Mouse (Mus musculus) heart, embryonic 11.5 days (tissue): ENCODE results near the gene Tirap. TPM values are rescaled to one million over a fixed set of nuclear protein-coding genes. Genes with fewer than 3 reads are reported as not detected.

ENCODE experiments used
- ATAC-seq: fragments of 200-750 bp; cut with Nextera tagmentation; replicated peaks from 2 replicates; pipeline ENCODE4 v1.8.0; 2017; ENCODE audit warnings: moderate library complexity; ENCODE audit not compliant: insufficient number of reproducible peaks, low FRiP score, low TSS enrichment
- H3K27ac ChIP-seq: fragments of 300-500 bp; sonication (generic); 2 replicates; pipeline ENCODE4 v1.5.1; 2014; ENCODE audit warnings: mild to moderate bottlenecking, low read depth, low read length
- H3K27me3 ChIP-seq: fragments of 300-500 bp; sonication (generic); 2 replicates; pipeline ENCODE4 v1.6.1; 2014; ENCODE audit warnings: mild to moderate bottlenecking, low read length, mixed read lengths; ENCODE audit not compliant: control insufficient read depth, insufficient read depth
- H3K36me3 ChIP-seq: fragments of 300-500 bp; sonication (generic); 2 replicates; pipeline ENCODE4 v1.6.1; 2014; ENCODE audit warnings: mild to moderate bottlenecking, low read length, moderate library complexity, mixed read lengths; ENCODE audit not compliant: control insufficient read depth, insufficient read depth
- H3K4me1 ChIP-seq: fragments of 300-500 bp; sonication (generic); 2 replicates; pipeline ENCODE4 v1.6.1; 2014; ENCODE audit warnings: low read length; ENCODE audit not compliant: control insufficient read depth, insufficient read depth
- H3K4me2 ChIP-seq: fragments of 300-500 bp; sonication (generic); 2 replicates; pipeline ENCODE4 v1.6.1; 2014; ENCODE audit warnings: mild to moderate bottlenecking, moderate library complexity
- H3K4me3 ChIP-seq: fragments of 300-500 bp; sonication (generic); 2 replicates; pipeline ENCODE4 v1.5.1; 2014; ENCODE audit warnings: low read depth, low read length
- H3K9ac ChIP-seq: fragments of 300-500 bp; sonication (generic); 2 replicates; pipeline ENCODE4 v1.6.1; 2014; ENCODE audit warnings: mild to moderate bottlenecking, low read depth, low read length, moderate library complexity
- H3K9me3 ChIP-seq: fragments of 300-500 bp; sonication (generic); replicated peaks from 2 replicates; pipeline ENCODE4 v1.6.1; 2016; ENCODE audit warnings: low read length; ENCODE audit not compliant: control insufficient read depth
- WGBS: fragments of 180-500 bp; shearing (Covaris S2); extraction: QIAGEN DNeasy Blood & Tissue Kit; methylation state at CpG from one replicate; pipeline ENCODE4 v1.1.7; 2014; ENCODE audit not compliant: insufficient replicate concordance; 5-methylcytosine and 5-hydroxymethylcytosine counted together
- polyA plus RNA-seq: library from polyadenylated mRNA; unstranded; fragments of >200 nt; fragmentation: Nextera tagmentation; extraction: Ambion mirVana; gene quantifications from 2 replicates; pipeline ENCODE4 v1.2.1, GENCODE M21; 2014

Tirap gene
- polyA plus RNA-seq, 1 experiment from 2014 or later, result 9.4 TPM

DNA sequence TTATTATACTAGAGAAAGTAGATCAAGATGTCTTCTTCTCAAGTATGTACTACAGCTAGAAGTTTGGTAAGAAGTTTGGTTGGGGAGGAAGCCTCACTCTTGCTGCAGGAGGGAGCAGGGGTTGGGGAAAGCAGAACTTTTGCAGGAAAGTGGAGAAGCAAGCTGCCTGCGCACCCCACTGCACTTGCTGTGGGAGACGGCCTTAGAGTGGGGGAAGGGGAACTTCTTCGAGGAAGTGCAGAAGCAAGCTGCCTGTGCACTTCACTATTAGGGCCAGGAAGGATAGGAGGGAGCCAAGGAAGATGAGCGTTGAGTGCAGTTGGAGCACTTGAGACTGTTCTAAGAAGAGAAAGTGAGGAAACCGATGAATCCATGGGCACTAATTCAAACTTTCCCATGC is 16.7 kb downstream of the Tirap start:
- Histone ChIP-seq H3K9ac (no peak overlapping the region), H3K27me3 (no peaks in the 10 kb centered on the region), H3K36me3 (peaks cover 3% of the 10 kb centered on the region; the same call in 1 of the 2 replicates), H3K27ac (no peak overlapping the region), H3K4me2 (no peak overlapping the region), H3K9me3 (no peaks in the 10 kb centered on the region), H3K4me3 (no peak overlapping the region), H3K4me1 (no peaks in the 10 kb centered on the region)
- ATAC-seq, result no peak
- 56% methylated on average over 5 of the region's 5 CpGs for WGBS

- Histone ChIP-seq H3K9ac (no peak overlapping the region), H3K4me2 (no peak overlapping the region), H3K27me3 (no peaks in the 10 kb centered on the region), H3K27ac (no peak overlapping the region), H3K4me3 (no peak overlapping the region), H3K4me1 (no peaks in the 10 kb centered on the region), H3K9me3 (no peaks in the 10 kb centered on the region), H3K36me3 (0 out of 2 replicates have a peak, but pooled peaks cover 2% of the 10 kb centered on the region)
- ATAC-seq, result no peak
- WGBS, result 58% methylated on average over 2 of the region's 2 CpGs
Measured at GRCm38 (mm10) chr9:35182832-35183231, 17.3 kb downstream of the Tirap start.

DNA sequence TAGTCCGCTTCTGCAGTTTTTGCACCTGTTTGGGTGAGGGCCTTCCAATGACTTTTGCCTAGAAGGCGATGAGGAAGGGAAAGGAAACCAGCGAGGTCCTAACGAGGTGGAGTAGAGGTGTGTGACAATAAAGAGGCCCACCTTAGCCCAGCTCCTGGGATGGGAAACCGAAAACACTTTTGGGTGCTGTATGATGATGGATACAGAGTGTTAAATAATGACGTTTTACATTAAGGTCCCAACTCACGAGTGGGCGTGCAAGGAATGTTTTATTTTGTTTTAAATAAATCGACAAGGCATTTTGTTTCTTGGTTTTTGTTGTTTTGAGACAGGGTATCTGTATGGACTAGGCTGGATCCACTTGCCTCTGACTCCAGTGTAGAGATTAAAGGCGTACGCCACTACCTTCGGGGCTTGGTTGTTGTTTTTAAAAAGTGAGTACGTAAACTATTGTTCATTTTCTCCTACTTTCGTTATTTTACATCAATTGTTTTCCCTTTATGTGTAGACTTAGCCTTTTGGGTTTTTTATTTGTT is 23.9 kb downstream of the Tirap start:
- Histone ChIP-seq H3K27ac (0 out of 2 replicates have a peak overlapping the region, but pooled peaks have one; percentile 81), H3K9me3 (no peaks in the 10 kb centered on the region), H3K9ac (peak overlapping the region; percentile 79), H3K4me1 (no peaks in the 10 kb centered on the region), H3K4me2 (peak overlapping the region; percentile 77), H3K4me3 (peak overlapping the region; percentile 64), H3K36me3 (no peaks in the 10 kb centered on the region), H3K27me3 (no peaks in the 10 kb centered on the region)
- ATAC-seq, result no peak; the same call in 1 of the 2 replicates
- 48% methylated on average over 14 of the region's 14 CpGs for WGBS

DNA sequence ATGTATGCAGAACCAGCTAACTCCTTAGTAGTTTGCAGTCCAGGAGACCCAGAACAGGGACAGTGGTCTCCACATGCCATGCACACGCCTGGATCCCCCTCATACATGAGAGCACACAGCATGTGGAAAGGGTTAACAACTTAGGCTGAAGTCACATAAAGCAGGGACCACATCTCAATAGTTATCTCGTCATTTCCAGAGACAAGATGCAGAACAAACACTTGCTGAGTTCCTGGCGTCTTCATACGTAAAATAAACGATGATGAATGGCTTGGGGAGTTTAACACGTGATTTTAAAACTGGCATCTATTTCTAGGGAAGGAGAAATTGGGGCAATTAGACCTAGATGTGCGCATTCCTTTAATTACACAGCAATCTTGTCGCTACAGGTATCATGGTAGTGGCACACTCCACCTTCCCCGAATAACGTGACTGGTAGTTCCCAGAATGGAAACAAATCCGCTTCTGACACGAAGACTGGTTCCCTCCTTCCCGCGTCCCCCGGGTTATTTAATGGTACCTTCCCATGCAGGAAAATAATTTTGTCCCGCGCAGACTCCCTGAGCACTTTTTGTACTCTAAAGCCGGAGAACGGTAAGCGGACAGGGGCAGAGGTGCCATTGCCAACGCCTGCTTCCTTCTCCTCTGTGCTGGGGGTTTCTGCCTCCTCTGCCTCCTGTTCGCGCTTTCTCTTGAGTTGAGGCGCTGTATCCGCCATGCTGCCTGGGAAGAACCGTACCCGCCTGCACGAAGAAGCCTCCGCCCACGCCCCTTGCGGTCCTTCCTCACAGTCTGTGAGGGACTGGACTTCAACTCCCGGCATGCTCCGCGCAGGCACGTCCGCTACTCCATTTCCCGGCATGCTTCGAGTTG is 24.6 kb downstream of the Tirap start, which contains the start of gene Dcps:
Dcps (minus strand) TSS at position 811 of the 873 bp plus-strand sequence.
- peak; percentile 94 for ATAC-seq
- Histone ChIP-seq H3K9ac (peak within 1 kb of the TSS; percentile 79), H3K27me3 (no peaks in the 10 kb centered on the region), H3K4me2 (peak within 1 kb of the TSS; percentile 77), H3K9me3 (no peaks in the 10 kb centered on the region), H3K4me1 (no peaks in the 10 kb centered on the region), H3K4me3 (peak within 1 kb of the TSS; percentile 64), H3K36me3 (no peaks in the 10 kb centered on the region), H3K27ac (peak within 1 kb of the TSS; percentile 81; the same call in 1 of the 2 replicates)
- WGBS, result under 1% methylated on average over 38 of the region's 38 CpGs

GRCm38 (mm10) chr9:35173331-35173730 is 26.8 kb downstream of the Tirap start:
- Histone ChIP-seq H3K27ac (no peak overlapping the region), H3K36me3 (peaks cover 6% of the 10 kb centered on the region; the same call in 1 of the 2 replicates), H3K27me3 (no peaks in the 10 kb centered on the region), H3K9ac (no peak overlapping the region), H3K4me1 (no peaks in the 10 kb centered on the region), H3K9me3 (no peaks in the 10 kb centered on the region), H3K4me3 (no peak overlapping the region), H3K4me2 (no peak overlapping the region)
- 74% methylated on average over 1 of the region's 1 CpGs for WGBS
- ATAC-seq, result no peak

DNA sequence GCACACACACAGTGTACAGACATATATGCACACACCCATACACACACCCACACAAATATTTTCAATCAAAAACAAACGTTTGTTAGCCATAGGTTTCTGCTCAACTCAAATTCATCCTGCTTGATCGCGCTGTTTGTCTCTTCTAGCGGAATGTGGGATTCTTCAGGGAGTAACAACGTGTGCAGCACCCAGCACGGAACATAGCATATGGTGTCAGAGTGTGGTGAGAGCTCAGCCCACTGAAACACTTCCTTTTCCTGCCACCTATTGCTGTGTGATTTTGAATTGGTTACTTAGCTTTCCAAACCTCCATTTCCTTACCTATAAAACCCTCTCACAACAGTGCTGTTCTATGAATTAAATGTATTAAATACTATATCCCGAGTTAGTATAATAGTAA is 30.0 kb downstream of the Tirap start:
- Histone ChIP-seq H3K27ac (no peak overlapping the region), H3K4me2 (no peak overlapping the region), H3K36me3 (peaks cover 6% of the 10 kb centered on the region; the same call in 1 of the 2 replicates), H3K4me1 (no peaks in the 10 kb centered on the region), H3K27me3 (no peaks in the 10 kb centered on the region), H3K4me3 (no peak overlapping the region), H3K9ac (no peak overlapping the region), H3K9me3 (no peaks in the 10 kb centered on the region)
- no peak for ATAC-seq
- 91% methylated on average over 7 of the region's 7 CpGs for WGBS

GRCm38 (mm10) chr9:35166798-35167635 is 33.1 kb downstream of the Tirap start:
- no peak for ATAC-seq
- WGBS, result 62% methylated on average over 9 of the region's 9 CpGs
- Histone ChIP-seq H3K4me3 (no peak overlapping the region), H3K36me3 (peaks cover 6% of the 10 kb centered on the region; the same call in 1 of the 2 replicates), H3K9ac (no peak overlapping the region), H3K9me3 (no peaks in the 10 kb centered on the region), H3K4me2 (no peak overlapping the region), H3K4me1 (no peaks in the 10 kb centered on the region), H3K27ac (no peak overlapping the region), H3K27me3 (no peaks in the 10 kb centered on the region)

GRCm38 (mm10) chr9:35166144-35166797 is 33.8 kb downstream of the Tirap start:
- whole genome bisulfite sequencing, result 26% methylated on average over 3 of the region's 3 CpGs
- Histone ChIP-seq H3K4me1 (no peaks in the 10 kb centered on the region), H3K27ac (no peak overlapping the region), H3K4me3 (no peak overlapping the region), H3K4me2 (no peak overlapping the region), H3K27me3 (no peaks in the 10 kb centered on the region), H3K9me3 (no peaks in the 10 kb centered on the region), H3K36me3 (peaks cover 6% of the 10 kb centered on the region; the same call in 1 of the 2 replicates), H3K9ac (no peak overlapping the region)
- ATAC-seq, result no peak
